Mouse (Mus musculus): Measurements from ENCODE around the gene Fbxo17.
"Not testable (repeated sequence)": the region's sequence is repeated elsewhere in the genome, so short reads cannot be mapped to it uniquely, and the experiment has no call there.

Fbxo17 gene

DNA sequence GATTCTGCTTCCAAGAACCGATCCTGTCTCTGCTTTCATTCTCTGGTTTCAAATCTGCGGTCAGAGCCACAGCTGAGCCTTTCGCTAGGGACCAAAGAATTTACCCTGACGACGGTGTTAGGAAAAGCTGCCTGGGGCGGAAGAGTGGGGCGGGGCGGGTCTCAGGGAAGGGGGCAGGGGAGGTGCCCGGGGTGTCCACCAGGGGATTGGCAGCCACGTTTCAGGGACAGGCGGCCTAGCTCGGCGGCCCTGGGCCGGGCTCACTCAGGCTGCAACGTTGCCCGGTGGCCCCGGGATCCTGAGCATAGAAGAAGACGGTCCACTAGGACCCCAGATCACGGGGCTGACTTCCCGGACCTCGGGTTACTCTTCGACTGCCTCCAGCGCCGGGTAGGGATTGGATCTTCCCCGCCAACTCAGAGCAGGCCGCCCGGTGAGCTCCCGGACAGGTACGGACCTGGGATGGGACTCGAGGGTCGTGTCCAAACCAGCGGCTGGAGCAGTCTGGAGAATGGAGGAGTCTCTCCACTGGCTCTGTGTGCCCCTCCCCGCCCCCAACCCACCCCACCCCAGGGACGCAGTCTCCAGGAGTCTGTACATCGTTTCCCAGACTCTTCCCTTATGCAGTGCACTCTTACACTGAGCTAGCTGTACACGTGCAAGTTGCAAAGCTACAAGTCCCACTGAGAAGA, at the start of gene Fbxo17:
Fbxo17 (plus strand) TSS at position 215 of the 692 bp plus-strand sequence.
- DNase-seq (ENCODE audit: low spot score) = peak; percentile 74

DNA sequence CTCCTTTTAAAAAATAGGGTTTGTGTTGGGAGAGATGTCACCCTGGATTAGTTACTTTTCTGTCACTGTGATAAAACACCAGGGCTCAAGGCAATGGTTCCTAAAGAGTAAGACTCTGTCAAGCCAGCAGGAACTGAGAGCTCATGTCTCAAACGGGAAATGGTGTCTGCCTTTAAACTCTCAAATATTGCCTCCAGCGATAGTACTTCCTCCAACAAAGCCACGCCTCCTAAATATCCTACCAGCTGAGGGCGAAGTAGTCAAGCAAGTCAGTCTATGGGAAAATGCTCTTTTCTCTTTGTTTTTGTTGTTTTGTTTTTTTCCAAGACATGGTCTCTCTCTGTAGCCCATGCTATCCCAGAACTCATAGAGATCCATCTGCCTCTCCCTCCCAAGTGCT, 45.4 kb upstream of the Fbxo17 start:
- no peak for DNase-seq (ENCODE audit: low spot score)

DNA sequence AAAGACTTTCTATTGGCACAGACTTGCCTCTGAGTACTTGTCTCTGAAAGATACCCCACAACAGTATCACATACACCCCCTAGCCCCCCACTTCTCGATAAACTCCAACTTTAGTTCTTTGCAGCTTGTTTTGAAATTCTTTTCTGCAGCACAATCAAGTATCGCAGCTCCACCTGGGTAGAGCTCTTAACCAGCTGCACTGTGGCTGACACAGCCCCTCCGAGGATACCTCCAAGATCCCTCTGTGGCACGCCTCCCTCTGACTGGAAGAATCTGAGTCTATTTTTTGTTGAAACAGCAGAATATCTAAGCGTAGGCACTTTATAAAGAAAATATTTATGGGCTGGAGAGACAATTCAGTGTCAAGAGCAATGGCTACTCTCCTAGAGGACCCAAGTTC, 44.3 kb upstream of the Fbxo17 start:
- no peak for DNase-seq (ENCODE audit: low spot score)

DNA sequence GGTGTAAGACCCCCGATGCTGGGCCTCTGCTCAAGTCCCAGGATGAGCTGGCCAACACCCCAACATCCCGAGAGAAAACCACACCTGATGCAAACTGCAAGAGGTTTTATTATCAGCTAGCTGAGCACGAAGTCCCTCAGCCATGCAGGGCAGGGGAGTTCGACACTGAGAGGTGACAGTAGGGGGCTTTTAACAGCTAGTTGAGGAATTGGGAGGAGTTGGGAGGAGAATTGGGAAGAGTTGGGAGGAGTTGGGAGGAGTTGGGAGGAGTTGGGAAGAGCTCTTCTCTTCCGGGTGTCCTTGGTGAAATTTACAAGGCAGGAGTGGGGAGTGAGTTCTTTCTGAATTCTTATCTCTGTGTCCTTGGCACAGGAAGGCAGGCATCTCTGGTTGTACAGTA, 43.8 kb upstream of the Fbxo17 start:
- not testable (repeated sequence) for DNase-seq (ENCODE audit: low spot score)

DNA sequence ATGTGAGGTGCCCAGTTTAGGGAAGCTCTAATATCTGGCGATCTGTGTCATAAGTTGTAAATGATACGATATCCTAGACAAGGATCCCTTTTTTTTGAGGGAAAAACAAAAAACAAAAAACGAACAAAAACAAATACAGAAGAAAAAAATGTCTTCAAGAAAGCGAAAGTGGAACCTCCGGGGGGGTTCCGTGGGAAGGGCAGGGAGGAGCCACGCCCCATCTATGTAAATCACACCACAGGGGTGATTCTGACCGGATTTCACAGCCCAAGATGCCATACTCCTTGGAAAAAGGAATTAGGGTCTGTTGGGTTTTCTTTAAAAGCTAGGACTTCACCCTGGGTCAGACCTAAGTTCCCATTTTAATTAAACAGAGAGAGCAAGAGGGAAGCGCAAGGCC, 41.6 kb upstream of the Fbxo17 start:
- no peak for DNase-seq (ENCODE audit: low spot score)

DNA sequence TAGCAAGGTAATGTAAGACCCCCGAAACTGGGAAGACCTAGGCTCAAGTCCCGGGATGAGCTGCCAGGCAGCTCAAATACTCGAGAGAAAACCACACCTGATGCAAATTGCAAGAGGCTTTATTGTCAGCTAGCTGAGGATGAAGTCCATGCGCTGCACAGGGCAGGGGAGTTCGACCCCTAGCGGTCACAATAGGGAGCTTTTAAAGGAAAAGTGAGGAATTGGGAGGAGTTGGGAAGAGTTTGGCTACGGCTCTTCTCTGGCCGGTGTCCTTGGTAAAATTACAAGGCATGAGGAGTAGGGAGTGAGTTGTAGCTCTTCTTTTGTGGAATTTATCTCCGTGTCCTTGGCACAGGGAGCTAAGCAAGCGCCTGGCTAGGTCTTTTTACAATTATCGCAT, 40.9 kb upstream of the Fbxo17 start:
- DNase-seq (ENCODE audit: low spot score) = peak; percentile 45

DNA sequence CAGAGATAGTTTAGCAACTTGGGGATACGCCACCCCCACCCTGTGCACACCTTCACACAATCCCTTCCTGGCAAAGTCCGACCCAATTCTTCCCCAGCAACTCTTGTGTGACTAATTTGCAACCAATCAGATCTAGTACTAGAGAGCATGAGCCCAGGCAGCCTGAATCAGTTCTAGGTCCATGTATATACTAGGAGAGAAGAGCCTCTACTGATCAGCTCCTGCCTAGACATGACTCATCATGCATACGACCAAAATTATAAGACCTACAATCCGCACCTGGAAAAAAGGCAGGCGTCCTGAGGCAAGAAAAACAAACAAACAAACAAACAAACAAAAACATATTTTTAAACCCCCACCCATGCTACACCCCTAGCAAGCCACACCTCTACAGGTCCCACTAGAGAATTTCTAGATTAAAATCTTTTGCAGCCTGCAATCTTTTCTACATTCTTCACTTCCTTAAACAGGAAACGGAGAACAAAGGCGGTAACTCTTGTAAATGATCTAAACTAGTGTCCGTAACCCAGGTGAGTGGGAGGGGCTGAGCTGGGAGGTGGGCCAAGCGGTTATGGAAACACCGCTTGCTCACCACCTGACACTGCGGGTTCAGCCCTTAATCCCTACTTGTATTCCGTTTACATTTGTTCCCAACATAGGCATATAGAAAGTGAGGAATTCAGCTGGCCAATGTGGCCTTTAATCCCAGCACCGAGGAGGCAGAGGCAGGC, 39.6 kb upstream of the Fbxo17 start:
- DNase-seq (ENCODE audit: low spot score) = no peak

DNA sequence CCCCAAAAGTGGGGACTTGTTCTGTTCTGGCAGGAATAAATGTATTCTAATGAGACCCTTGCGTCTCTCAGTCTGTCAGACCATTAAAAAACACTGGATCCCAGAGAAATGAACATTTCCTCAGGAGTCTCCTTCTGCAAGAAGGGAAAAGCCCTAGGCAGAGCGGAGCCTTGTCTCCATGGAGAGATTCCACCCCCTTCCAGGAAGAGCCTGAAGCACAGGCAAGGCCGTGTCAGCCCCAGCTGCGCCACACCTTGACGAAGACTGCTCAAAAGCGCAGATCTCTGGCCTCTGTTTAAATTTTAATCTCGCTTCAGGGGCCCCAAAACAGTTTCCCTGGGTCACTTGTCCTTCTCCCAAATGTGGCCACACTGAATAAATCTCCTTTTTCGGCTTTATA, 39.0 kb upstream of the Fbxo17 start:
- no peak for DNase-seq (ENCODE audit: low spot score)

DNA sequence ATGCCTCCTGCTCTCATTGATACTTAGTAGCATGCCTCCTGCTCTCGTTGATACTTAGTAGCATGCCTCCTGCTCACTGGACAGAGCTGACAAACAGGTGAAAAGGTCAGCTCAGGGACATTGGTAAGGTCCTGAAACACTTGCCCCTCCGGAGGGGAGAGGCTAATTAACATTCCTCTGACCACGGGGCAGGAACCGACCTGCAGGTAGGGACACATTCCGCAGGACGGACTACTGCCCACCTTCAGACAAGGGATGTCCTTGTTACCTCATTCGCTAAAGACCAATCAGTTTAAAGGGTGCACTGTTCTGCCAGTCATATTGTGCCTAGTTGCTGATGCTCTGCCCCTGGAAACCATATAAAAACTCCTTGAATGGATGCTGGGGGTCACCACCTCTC, 25.5 kb upstream of the Fbxo17 start:
- no peak for DNase-seq (ENCODE audit: low spot score)

DNA sequence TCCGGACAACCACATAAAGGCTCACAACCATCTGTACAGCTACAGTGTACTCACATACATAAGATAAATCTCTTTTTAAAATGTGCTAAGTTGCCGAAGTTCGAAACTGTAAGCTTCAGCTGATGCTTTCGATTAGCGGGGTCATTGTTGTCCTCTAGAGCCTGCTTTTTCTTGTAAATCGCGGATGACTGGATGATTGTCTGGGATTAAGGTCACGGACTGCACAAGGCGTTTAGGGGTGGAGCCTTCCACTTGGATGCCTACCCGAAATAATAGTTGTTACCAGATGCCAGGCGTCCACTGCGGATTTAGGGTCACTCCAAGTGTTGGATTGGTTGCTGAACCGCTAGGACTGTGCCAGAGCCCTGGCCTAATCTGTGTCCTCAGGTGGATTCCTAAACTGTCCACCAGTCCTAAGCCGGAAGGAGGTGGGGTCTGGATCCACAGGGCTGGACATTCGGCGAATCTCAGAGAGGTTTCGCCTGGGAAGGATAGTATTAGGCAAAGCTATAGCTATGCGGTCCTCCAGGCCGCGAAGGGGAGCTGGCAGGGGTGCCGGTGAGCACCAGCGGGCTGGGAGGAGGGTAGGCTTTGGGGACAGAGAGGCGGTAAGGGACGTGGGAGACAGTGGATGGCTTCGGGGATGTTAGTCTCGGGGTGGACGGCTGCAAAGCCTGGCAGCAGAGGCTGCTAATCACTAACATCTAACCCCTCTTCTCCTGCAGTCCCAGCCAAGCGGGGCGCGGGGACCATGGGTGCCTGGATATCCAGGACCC, 23.9 kb upstream of the Fbxo17 start, which contains the start of gene Fbxo27:
Fbxo27 (plus strand) TSS at position 305 of the 776 bp plus-strand sequence.
- peak; percentile 88 for DNase-seq (ENCODE audit: low spot score)

DNA sequence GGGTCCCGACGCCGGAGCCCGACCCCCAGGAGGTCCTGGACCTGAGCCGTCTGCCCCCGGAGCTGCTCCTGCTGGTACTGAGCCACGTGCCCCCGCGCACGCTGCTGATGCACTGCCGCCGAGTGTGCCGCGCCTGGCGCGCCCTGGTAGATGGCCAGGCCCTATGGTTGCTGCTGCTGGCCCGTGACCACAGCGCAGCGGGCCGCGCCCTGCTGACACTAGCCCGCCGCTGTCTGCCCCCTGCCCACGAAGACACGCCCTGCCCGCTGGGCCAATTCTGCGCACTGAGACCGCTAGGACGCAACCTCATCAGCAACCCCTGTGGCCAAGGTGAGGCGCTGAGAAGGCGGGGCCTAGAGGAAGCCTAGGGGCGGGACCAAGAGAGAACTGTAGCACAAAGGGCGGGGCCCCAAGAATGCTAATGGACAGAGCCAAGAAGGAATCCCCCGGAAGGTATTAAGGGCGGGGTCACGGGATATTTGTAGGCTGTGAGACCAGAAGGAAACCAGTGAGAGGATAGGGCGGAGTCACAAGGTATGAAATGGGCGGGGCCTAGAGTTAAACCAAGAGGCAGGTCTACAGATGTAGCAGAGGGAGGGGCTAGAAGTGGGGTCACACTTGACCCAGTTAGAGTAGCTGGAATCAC, 23.2 kb upstream of the Fbxo17 start:
- DNase-seq (ENCODE audit: low spot score) = peak; percentile 98

DNA sequence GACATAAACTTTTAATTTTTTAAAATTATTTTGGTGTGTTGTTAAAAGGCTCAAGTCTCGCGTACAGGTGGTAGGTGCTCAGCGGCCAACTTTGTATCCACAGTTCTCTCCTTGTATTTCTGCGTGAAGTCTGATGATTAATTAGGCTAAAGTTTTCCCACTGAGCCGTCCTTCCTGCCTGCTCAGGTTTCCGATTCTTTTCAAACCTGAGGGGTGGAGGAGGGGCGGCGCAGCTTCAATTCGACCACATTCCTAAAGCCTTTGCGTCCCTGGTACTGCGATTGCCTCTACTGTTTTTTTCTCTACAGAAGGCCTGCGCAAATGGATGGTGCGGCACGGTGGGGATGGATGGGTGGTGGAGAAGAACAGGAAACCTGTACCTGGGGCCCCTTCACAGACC, 22.2 kb upstream of the Fbxo17 start:
- DNase-seq (ENCODE audit: low spot score) = peak; percentile 20

DNA sequence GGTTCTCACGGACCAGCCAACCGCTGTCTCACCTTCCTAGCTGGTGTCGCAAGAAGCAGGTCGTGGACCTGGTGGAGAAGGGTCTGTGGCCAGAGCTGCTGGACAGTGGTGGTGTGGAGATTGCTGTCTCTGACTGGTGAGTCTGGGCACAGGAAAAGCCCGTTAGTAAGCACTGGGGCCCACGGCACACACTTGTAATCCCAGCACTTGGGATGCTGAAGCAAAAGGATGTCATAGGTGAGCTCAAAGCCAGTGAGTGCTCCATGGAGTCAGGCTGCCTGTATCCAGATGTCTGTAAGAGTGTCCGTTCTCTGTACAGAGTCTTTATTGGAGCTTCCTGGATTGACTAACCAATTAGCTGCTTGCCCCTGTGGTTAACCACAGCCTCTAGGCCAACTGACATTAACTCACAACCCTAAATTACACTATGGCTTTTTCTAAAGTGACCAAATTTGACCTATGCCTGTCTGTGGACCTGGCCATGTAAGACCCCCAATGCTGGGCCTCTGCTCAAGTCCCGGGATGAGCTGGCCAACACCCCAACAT, 21.6 kb upstream of the Fbxo17 start:
- DNase-seq (ENCODE audit: low spot score) = no peak

DNA sequence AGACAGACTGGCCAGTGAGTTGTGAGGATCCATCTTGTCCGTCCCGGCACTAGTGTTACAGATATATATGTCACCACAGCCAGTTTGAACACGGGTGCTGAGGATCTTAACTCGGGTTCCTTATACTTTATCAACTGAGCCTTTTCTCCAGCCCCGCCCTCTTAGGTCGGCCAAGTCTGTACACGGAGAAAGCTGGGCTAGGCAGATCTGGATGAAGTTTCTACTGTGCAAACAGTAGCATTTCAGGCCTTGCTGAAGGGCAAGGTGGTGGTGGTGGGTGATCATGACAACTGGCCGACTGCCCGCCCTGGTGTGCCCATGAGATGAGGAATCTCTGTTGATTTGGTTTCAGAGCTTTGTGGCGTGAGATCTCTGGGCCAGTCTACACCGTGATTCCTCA, 19.3 kb upstream of the Fbxo17 start:
- DNase-seq (ENCODE audit: low spot score) = no peak

DNA sequence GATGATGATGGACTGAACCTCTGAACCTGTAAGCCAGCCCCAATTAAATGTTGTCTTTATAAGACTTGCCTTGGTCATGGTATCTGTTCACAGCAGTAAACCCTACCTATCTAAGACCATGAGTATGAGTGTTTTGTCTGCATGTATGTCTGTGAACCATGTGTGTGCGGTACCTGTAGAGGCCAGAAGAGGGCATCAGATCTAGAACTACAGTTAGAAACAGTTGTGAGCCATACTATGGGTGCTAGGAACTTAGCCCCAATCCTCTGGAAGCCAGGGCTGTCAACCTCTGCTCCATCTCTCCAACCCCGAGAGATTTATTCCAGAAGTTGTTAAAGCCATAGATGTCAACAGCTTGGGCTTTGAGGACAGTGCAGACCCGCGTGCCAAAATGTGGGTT, 16.3 kb upstream of the Fbxo17 start:
- no peak for DNase-seq (ENCODE audit: low spot score)

DNA sequence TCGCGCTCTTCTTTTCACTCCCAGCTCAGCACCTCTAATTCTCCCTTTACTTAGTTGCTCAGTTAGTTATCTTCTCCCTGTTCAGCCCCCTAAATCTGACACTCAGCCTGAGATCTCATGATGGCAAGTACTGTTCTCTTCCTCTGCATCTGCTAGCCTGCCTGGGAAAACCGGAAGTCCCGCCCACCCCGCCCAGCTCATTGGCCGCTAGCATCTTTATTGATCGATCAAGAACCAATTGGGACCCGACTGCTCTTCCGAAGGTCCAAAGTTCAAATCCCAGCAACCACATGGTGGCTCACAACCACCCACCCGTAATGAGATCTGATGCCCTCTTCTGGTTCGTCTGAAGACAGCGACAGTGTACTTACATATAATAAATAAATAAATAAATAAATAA, 15.3 kb upstream of the Fbxo17 start:
- not testable (repeated sequence) for DNase-seq (ENCODE audit: low spot score)

DNA sequence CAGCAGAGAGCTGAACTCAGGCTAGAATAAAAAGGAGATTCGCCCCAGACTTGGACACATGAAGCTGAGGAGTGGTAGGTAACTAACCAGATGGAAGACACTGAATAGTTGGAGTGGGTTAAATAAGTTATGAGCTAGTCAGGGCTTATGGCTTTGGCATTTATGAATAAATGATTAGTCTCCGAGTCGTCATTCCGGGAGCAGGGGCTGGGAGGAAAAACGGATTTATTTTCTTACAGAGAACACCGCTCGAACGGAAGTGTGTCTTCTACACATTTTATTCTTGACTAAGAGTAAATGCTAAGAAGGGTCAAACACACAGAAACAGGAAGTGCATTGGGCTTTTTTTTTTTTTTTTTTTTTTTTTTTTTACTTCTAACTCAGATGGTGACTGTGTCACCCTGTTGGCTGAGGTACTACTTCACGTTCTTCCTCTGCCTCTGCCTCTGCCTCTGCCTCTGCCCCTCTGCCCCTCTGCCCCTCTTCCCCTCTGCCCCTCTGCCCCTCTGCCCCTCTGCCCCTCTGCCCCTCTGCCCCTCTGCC, 13.9 kb upstream of the Fbxo17 start:
- DNase-seq (ENCODE audit: low spot score) = no peak

DNA sequence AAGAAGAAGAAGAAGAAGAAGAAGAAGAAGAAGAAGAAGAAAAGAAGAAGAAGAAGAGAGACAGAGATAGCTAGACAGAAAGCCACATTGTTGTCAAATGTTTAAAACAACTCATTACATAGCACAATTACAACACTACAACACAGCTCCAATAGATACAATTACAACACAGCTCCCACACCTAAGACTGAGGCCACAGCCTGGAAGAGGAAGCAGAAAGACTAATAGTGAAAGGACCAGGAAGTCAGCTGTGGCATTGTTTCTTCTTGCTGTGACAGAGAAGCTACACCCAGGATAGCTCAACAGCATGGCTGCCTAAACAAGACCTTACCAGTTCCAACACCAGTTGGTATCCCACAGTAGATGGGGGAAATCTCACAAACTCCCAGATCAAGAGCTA, 7.2 kb upstream of the Fbxo17 start:
- no peak for DNase-seq (ENCODE audit: low spot score)

DNA sequence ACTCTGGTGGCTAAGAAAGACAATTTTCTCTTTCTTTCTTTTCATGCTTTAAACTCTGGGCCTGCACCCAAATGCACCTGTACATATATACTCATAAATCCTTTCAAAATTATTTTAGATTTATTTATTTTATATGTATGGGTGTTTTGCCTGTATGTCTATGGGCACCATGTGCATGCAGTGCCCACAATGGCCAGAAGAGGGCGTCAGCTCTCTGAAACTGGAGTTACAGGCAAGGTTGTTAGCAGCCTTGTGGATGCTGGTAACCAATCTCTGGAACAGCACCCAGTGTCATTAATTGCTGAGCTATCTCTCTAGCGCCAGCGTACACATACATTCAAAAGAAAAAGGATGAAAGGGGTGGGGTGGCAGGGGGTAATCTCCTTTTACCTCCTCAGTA, 5.6 kb upstream of the Fbxo17 start:
- no peak for DNase-seq (ENCODE audit: low spot score)

DNA sequence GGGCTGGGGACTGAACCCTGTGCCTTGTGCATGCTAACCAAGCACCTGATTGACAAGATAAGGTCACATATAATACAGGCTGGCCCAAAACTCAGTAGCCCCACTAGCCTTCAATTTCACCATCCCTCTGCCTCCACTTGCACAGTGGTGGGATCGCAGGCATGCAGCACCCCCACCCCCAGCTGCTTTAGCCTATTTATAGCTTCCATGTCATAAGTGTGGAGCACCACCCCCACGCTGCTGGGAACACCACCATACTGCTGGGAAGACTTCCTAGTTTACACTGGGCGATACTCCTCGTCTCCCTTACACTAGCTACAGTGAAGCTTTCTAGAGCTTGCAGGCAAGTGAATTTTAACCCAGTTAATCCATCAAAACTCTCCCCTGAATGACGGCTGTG, 1.9 kb upstream of the Fbxo17 start:
- DNase-seq (ENCODE audit: low spot score) = no peak

DNA sequence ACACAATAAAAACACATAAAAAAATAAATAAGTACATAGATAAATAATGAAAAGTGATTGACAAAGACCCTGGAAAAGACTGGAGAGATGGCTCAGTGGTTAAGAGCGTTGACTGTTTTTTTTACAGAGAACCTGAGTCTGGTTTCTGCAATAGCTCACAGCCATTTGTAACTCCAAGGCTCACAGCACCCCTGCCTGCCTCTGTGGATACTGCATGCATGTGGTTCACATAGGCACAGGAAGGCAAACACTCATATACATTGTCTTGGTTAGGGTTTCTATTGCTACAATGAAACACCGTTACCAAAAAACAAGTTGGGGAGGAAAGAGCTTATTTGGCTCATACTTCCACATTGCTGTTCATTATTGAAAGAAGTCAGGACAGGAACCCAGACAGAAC, 1.0 kb upstream of the Fbxo17 start:
- DNase-seq (ENCODE audit: low spot score) = peak; percentile 18

DNA sequence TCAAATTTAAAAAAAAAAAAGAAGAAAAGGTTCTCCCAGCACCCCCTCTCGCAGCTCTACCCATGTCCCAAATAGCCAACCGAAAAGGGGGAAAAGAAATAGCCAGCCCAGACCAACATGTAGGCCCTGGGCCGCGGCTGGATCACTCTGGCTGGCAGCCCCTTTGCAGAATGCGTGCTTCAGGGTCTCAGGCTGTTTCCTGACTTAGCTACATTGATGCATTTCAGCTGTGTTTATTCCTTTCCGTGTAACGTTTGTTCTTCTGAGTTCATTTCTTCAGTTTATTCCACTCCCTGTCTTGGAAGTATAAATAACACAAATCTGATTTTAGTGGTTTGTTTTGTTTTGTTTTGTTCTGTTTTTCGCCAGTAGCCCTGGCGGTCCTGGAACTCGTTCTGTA, 1.1 kb downstream of the Fbxo17 start:
- no peak for DNase-seq (ENCODE audit: low spot score)
